Mouse (Mus musculus): ENCODE data around the gene Rbm12b1.
"Not testable (repeated sequence)": the region's sequence is repeated elsewhere in the genome, so short reads cannot be mapped to it uniquely, and the experiment has no call there.

Rbm12b1 gene

DNA sequence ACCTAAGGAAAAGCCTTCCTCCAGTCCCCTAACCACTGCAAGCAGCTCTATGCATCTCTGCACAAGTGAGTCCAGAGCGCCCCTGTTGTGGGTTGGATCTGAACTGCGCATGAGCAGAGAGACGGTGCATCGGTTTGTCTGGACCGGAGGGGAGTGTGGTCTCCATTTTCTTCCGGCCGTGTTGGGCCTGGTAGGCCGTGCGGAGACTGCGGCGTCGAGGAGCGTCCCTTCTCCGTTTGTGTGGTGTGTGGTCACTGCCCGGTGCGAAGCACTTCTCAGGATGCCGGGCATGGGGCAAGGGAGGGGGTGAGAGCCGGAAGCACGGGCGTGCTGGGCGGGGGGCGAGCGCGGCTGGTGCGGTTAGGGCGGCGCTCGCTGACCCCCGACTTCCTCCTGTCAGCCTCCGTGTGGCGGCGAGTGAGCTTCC lies at the start of gene Rbm12b1:
TSS of gene Rbm12b1 (plus strand) at position 124 of the 427 bp plus-strand sequence.
- DNase-seq (ENCODE audit: low read depth, low spot score), result peak; percentile 71

DNA sequence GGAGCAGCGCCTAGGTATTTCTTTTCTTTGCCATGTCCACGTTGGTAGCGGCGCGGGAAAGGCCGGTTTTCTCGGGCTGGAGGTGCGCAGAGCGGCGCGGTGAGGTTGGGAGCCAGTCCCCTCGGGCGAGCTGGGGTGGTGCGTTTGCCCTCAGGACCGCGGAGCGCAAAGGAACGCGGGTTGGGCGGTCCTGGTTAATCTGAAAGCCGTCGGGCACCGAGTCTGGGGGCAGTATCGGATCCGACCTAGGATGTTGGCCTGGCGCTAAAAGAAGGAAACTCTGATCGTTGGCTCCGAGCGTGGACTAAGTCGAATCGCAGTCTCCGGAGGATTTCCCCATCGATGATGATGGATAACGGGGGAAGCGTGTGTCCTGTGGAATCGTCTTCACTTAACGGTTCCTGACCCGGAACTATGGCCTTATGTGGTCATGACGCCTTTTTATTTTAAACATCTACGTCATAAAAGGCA lies 563 bp downstream of the Rbm12b1 start:
- DNase-seq (ENCODE audit: low read depth, low spot score), result not testable (repeated sequence)

DNA sequence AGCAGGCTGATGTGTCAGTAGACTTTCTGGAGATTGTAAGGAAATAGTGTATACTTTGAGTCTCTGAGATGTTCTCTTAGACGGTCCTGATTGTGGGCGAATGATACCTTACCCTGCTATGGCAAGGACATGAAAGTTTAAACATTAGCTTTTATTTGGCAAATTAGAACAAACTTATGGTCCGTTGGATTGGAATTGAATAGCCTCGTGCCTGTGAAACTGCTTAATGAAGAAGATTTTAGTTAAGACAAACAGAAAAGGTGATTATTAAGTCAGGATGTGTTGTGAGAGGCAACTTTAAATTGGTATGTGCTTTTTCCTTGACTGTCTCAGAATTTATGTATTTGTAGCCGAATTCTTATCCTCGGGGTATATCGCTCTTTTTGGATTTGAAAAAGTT lies 1.5 kb downstream of the Rbm12b1 start:
- not testable (repeated sequence) for DNase-seq (ENCODE audit: low read depth, low spot score)

DNA sequence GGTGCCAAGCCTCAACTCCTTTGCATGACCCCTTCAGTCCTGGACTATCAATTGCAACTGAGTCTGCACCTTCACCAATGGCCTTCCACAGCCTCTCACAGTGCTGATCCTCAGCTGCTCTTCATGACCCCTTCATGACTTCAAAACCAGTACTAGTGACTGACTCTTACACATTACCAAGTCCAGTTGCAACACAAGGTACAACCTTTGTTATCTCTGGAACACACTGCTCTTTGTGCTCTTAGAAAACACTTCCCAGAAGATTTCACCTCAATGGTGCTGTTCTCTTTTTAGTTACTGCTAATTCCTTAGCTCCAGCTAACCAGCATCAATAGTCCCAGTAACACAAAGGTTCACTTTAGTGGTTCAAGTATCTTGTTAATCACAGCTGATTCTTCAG lies 7.6 kb downstream of the Rbm12b1 start:
- no peak for DNase-seq (ENCODE audit: low read depth, low spot score)

DNA sequence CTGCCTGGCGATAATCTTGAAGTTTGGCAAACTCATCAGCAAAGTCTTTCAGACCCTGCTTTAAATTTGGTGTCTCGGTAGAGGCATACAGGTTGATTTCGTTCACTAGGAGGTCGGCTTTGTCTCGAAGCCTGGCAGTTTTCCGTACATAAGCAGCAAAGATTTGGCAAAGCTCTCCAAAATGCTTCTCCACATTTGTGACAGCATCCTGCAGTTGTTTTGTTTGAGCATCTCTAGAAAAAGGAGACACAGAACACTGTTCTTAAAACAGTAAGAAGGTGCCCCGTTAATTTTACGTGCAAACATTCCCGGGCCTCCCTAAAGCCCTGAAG lies 30.9 kb downstream of the Rbm12b1 start:
- peak; percentile 48 for DNase-seq (ENCODE audit: low read depth, low spot score)

DNA sequence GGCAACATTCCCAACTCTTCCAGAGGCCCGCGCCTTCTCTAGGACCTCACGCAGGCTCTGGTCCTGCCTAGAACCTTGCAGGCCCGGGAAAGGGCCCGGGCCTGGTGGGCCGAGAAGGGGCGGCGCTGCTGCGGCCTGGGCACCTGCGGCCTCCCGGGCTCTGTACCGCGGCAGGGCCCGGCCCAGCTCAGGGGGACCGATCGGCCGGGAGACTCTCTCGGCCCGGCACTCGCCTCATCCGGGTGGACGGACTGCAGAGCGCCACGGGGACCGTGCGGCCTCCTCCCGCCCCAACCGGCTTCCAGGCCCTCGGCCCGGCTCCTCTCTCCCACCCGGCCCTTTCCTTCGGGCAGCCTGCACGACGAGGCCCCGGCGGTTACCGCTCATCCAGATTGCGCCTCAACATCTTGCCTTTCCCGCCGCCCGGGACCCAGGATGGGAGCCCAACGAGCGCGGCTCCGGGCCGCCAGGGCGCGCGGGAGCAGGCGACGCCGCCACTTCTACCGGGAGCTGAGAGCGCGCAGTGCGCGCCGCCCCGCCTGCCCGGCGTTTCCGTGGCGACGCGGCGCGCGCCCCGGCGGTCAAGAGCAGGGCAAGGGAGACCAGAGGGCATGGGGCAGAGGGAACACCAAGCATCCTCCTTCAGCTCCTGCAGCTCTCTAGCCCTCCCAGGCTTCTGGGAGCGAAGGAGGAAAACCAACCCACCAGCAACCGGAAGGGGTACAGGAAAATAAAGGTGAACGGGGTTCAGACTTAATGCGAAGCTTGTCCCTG lies 31.4 kb downstream of the Rbm12b1 start, which contains the start of gene Fam92a:
TSS of gene Fam92a (minus strand) at position 698 of the 774 bp plus-strand sequence.
- DNase-seq (ENCODE audit: low read depth, low spot score), result peak; percentile 57

DNA sequence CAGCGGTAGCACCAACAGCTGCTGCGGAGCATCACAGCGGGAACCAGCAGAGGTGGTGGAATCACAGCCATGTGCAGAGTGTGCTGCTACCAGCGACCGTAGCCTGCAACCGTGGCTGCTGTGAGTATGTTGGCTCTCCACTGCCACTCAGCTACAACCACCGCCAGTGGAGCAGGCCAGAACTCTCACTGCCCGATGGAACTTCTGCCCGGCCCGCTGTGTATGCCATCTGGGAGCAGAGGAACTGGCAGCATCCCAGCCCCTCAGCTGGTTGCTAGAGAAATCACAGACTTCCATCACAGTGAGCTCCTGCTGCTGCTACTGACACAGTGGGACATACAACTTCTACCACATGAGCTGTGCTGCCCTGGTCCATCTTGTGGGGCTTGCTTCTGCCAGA lies 38.9 kb downstream of the Rbm12b1 start:
- no peak for DNase-seq (ENCODE audit: low read depth, low spot score)

All from 3T3-L1 (cell line).